Mouse (Mus musculus) gastrocnemius, adult 2 months (tissue): ENCODE measurements around the gene Kpna7. TPM values are rescaled to one million over a fixed set of nuclear protein-coding genes. Genes with fewer than 3 reads are reported as not detected.

Experiments
- DNase-seq: peaks from one replicate; pipeline ENCODE4 v3.0.0; 2022
- H3K27ac ChIP-seq: fragments of 200-600 bp; 2 replicates; pipeline ENCODE4 v1.8.1; 2022; ENCODE audit warnings: mild to moderate bottlenecking
- H3K4me3 ChIP-seq: fragments of 200-600 bp; 2 replicates; pipeline ENCODE4 v1.8.1; 2022; ENCODE audit warnings: mild to moderate bottlenecking, moderate library complexity
- CTCF ChIP-seq: fragments of 200-600 bp; IDR thresholded peaks from 2 replicates; pipeline ENCODE4 v1.8.1; 2022; ENCODE audit warnings: antibody characterized with exemption, mild to moderate bottlenecking, moderate library complexity
- intact Hi-C: fragments of 180-260 bp; cut with DNase I; formaldehyde crosslinking; loops from one replicate; pipeline ENCODE4 v1.15.1; 2025
- total RNA-seq, 2 experiments: library from RNA; stranded (reverse); gene quantifications; 2 replicates each; pipeline ENCODE4 v1.2.3; 2021

The Kpna7 gene
- total RNA-seq, 2 experiments from 2014 or later: not detected

- intact Hi-C loops: no loop called here
- Histone ChIP-seq H3K4me3 (no peak overlapping the region), H3K27ac (peak overlapping the region; percentile 24; the same call in 1 of the 2 replicates)
- no peak for TF ChIP-seq CTCF
- no peak for DNase-seq
These were observed 142.9 kb downstream of the Kpna7 start for GRCm38 (mm10) chr5:144940904-144941303.

GRCm38 (mm10) chr5:144937304-144937703, 146.5 kb downstream of the Kpna7 start:
- Histone ChIP-seq H3K4me3 (no peak overlapping the region), H3K27ac (peak overlapping the region; percentile 17; the same call in 1 of the 2 replicates)
- no peak for DNase-seq
- intact Hi-C loops: no loop called here
- TF ChIP-seq CTCF: no peak

Other genes starting within 250 kb of the Kpna7 start
- 10 to 100 TPM in 1 of 2 experiments, 1 to 10 TPM in 1; 9.3 to 16.8 TPM for gene Smurf1, start 118.2 kb downstream of the Kpna7 start, total RNA-seq
- not detected for gene Gm4871, start 51.3 kb downstream of the Kpna7 start, total RNA-seq
- not detected for gene 1700018F24Rik, start 41.0 kb downstream of the Kpna7 start, total RNA-seq
- 10 to 100 TPM; 23.8 to 30.3 TPM for gene Arpc1a, start 200 bp downstream of the Kpna7 start, total RNA-seq
- 10 to 100 TPM; 20.1 to 29.9 TPM for gene Arpc1b, start 30.2 kb upstream of the Kpna7 start, total RNA-seq
- gene Pdap1, start 56.2 kb upstream of the Kpna7 start, total RNA-seq: 10 to 100 TPM; 47.9 to 56.9 TPM
- 10 to 100 TPM; 49.1 to 57.4 TPM for gene Bud31, start 56.3 kb upstream of the Kpna7 start, total RNA-seq
- gene Ptcd1, start 83.1 kb upstream of the Kpna7 start, total RNA-seq: 10 to 100 TPM; 11.5 to 12.8 TPM
- gene Cpsf4, start 83.2 kb upstream of the Kpna7 start, total RNA-seq: 1 to 10 TPM; 9.3 to 9.9 TPM
- 100 to 1,000 TPM; 622 to 768 TPM for gene Atp5j2, start 108.0 kb upstream of the Kpna7 start, total RNA-seq
- 10 to 100 TPM in 1 of 2 experiments, 1 to 10 TPM in 1; 9.3 to 11.6 TPM for gene Zkscan14, start 117.8 kb upstream of the Kpna7 start, total RNA-seq
- 1 to 10 TPM; 8.6 to 9.3 TPM for gene Zkscan5, start 120.5 kb upstream of the Kpna7 start, total RNA-seq
- 10 to 100 TPM; 14.3 to 15.2 TPM for gene Zfp655, start 147.7 kb upstream of the Kpna7 start, total RNA-seq
- gene Zscan25, start 196.5 kb upstream of the Kpna7 start, total RNA-seq: 1 to 10 TPM; 8.8 to 9.4 TPM